Mouse (Mus musculus) stomach, embryonic 15.5 days (tissue): ENCODE data around the gene Rai14. TPM values are rescaled to one million over a fixed set of nuclear protein-coding genes. Genes with fewer than 3 reads are reported as not detected.

ENCODE experiments used
- ATAC-seq: fragments of 200-750 bp; cut with Nextera tagmentation; 2 replicates; pipeline ENCODE4 v1.8.0; 2017; ENCODE audit warnings: low read depth, moderate number of reproducible peaks, moderate TSS enrichment; ENCODE audit not compliant: insufficient read depth, low FRiP score
- H3K27ac ChIP-seq: fragments of 300-500 bp; sonication (generic); 2 replicates; pipeline ENCODE4 v1.5.1; 2015; ENCODE audit warnings: mild to moderate bottlenecking, inconsistent platforms
- H3K27me3 ChIP-seq: fragments of 300-500 bp; sonication (generic); replicated peaks from 2 replicates; pipeline ENCODE4 v1.6.1; 2015; ENCODE audit warnings: inconsistent platforms
- H3K36me3 ChIP-seq: fragments of 300-500 bp; sonication (generic); 2 replicates; pipeline ENCODE4 v1.6.1; 2015; ENCODE audit warnings: inconsistent platforms
- H3K4me1 ChIP-seq: fragments of 300-500 bp; sonication (generic); 2 replicates; pipeline ENCODE4 v1.6.1; 2015; ENCODE audit warnings: inconsistent platforms
- H3K4me2 ChIP-seq: fragments of 300-500 bp; sonication (generic); 2 replicates; pipeline ENCODE4 v1.6.1; 2015; ENCODE audit warnings: mild to moderate bottlenecking, inconsistent platforms
- H3K4me3 ChIP-seq: fragments of 300-500 bp; sonication (generic); replicated peaks from 2 replicates; pipeline ENCODE4 v1.5.1; 2015; ENCODE audit warnings: inconsistent platforms
- H3K9ac ChIP-seq: fragments of 300-500 bp; sonication (generic); 2 replicates; pipeline ENCODE4 v1.6.1; 2015; ENCODE audit warnings: inconsistent platforms
- H3K9me3 ChIP-seq: fragments of 300-500 bp; sonication (generic); 2 replicates; pipeline ENCODE4 v1.6.1; 2016; ENCODE audit warnings: inconsistent platforms
- WGBS: fragments of 180-500 bp; shearing (Covaris S2); methylation state at CpG from one replicate; pipeline ENCODE4 v1.1.7; 2015; 5-methylcytosine and 5-hydroxymethylcytosine counted together
- polyA plus RNA-seq: library from polyadenylated mRNA; unstranded; fragments of >200 nt; fragmentation: Nextera tagmentation; extraction: Ambion mirVana; gene quantifications from 2 replicates; pipeline ENCODE4 v1.2.1, GENCODE M21; 2015

Gene Rai14
- polyA plus RNA-seq, 1 experiment from 2014 or later, result 17.8 TPM

DNA sequence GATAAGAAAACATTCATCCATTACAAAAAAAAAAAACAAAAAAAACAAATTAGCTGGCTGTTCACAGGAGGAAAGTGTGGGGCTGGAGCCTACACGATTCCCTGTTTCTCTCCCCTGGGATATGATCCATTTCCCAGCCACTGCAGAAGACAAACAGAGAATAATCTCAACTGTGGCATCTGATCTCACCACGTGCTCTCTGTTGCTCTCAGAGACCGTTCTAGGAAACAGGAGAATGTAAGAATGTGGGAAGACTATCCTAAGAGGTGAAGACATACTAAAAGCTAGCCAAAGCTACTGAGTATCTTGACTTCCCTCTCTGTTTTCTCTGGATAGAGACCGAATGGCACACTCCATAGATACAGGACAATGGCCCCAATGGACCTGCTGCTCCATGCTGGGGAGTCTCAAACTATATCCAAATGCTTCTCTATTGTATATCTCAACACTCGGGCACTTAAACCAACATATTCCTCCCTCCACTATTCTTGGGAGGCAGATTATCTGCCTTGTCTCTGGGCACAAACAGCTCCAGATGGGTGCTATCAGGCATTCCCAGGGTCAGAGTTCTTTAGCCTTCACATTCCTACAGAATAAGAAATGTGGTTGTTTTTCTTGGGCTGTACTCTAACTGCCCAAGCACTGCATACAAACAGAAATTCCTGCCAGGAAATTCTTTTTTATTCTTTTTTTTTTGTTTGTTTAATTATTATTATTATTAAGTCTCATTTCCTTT, 50.5 kb downstream of the Rai14 start:
- Histone ChIP-seq H3K4me3 (no peak overlapping the region), H3K27ac (no peak overlapping the region), H3K36me3 (no peaks in the 10 kb centered on the region), H3K9ac (no peak overlapping the region), H3K4me2 (no peak overlapping the region), H3K9me3 (no peaks in the 10 kb centered on the region), H3K27me3 (no peaks in the 10 kb centered on the region), H3K4me1 (no peaks in the 10 kb centered on the region)
- no peak for ATAC-seq
- 65% methylated on average over 5 of the region's 5 CpGs for WGBS

DNA sequence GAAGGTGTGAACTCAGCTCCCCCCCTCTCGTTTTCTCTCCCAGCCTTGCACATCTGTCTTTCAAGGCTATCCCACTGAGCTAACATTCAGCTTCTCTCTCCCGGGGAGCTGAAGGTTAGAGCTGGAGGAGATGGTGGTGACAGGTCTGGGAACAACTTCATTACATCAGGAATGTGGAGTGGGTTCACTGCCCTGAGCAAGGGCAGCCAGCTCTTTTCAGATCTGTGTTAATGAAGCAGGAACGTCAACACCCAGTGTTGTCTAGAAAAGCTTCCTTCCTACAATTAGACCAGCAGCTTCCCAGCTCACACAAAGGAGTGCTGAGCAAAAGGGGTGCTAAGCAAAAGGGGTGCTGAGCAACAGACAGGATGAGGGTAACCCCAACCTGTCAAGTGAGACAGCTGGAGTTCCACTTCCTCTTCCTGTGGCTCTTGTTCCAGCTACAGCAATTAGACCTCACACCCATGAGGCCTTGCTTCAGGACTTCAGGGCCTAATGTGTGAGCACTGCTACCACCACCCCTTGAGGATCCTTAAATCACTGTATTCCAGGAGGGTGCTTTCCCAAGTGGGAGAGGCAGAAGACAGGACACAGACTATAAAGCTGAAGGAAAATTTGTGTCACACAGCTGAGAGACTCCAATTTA, 52.3 kb downstream of the Rai14 start:
- Histone ChIP-seq H3K4me1 (no peaks in the 10 kb centered on the region), H3K9ac (no peak overlapping the region), H3K27me3 (no peaks in the 10 kb centered on the region), H3K36me3 (no peaks in the 10 kb centered on the region), H3K4me3 (no peak overlapping the region), H3K27ac (no peak overlapping the region), H3K4me2 (no peak overlapping the region), H3K9me3 (no peaks in the 10 kb centered on the region)
- no peak for ATAC-seq
- WGBS, result 47% methylated on average over 3 of the region's 3 CpGs

DNA sequence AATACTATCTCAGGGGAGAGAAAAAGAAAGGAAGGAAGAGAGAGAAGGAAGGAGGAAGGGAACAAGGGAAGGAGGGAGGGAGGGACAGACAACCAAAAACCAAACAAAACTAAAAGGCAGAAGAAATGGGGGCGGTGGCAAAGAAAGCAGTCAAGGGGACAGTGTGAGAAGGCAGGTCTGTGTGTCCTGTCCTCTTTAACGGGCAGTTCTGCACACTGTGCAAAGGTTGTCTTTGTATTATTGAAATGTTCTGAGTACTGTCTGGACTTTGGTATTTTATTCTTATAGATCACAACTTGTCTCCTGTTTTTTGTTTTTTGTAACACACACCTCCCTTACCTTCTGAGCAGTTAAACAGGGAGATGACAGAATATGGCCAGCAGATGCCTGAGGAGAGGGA, 55.6 kb downstream of the Rai14 start:
- WGBS, result 77% methylated on average over 2 of the region's 2 CpGs
- Histone ChIP-seq H3K27me3 (no peaks in the 10 kb centered on the region), H3K4me1 (no peaks in the 10 kb centered on the region), H3K27ac (no peak overlapping the region), H3K4me2 (no peak overlapping the region), H3K4me3 (no peak overlapping the region), H3K9ac (no peak overlapping the region), H3K36me3 (no peaks in the 10 kb centered on the region), H3K9me3 (no peaks in the 10 kb centered on the region)
- ATAC-seq, result no peak

GRCm38 (mm10) chr15:10656146-10656545, 58.3 kb downstream of the Rai14 start:
- ATAC-seq, result no peak

GRCm38 (mm10) chr15:10655151-10655905, 59.1 kb downstream of the Rai14 start:
- Histone ChIP-seq H3K4me3 (no peak overlapping the region), H3K27ac (no peak overlapping the region), H3K9me3 (no peaks in the 10 kb centered on the region), H3K9ac (no peak overlapping the region), H3K4me2 (no peak overlapping the region), H3K36me3 (no peaks in the 10 kb centered on the region), H3K4me1 (no peaks in the 10 kb centered on the region), H3K27me3 (no peaks in the 10 kb centered on the region)
- no peak for ATAC-seq
- 43% methylated on average over 8 of the region's 8 CpGs for WGBS

More at GRCm38 (mm10) chr15:10656146-10656545, 58.3 kb downstream of the Rai14 start:
- Histone ChIP-seq H3K4me1 (no peaks in the 10 kb centered on the region), H3K9me3 (no peaks in the 10 kb centered on the region), H3K4me2 (no peak overlapping the region), H3K27me3 (no peaks in the 10 kb centered on the region), H3K36me3 (no peaks in the 10 kb centered on the region), H3K27ac (no peak overlapping the region), H3K4me3 (no peak overlapping the region), H3K9ac (no peak overlapping the region)
- WGBS, result 85% methylated on average over 5 of the region's 5 CpGs

DNA sequence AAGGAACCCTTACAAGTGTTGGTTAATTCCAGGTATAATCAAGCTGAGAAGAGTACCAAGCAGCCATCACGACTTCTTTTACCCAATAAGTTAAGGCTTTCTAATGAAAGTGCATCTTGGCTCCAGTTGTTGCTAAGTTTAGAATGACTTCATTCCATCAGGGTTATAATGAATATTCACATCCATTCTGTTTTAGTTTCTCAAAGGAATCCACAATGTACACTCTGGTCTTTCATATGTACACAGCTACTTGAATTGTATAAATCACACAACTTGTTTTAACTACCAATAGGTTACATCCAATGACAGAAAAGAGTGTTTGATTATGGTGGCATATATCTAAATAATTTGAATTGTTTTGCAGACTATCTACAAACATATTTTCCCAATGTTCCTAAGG, 59.7 kb downstream of the Rai14 start:
- Histone ChIP-seq H3K27me3 (no peaks in the 10 kb centered on the region), H3K27ac (no peak overlapping the region), H3K4me3 (no peak overlapping the region), H3K36me3 (no peaks in the 10 kb centered on the region), H3K9ac (no peak overlapping the region), H3K4me1 (no peaks in the 10 kb centered on the region), H3K9me3 (no peaks in the 10 kb centered on the region), H3K4me2 (no peak overlapping the region)
- WGBS, result 89% methylated on average over 1 of the region's 1 CpGs
- ATAC-seq, result no peak

GRCm38 (mm10) chr15:10652931-10653475, 61.4 kb downstream of the Rai14 start:
- H3K27ac ChIP-seq, result no peak overlapping the region
- no peak overlapping the region for H3K4me2 ChIP-seq
- H3K27me3 ChIP-seq, result no peaks in the 10 kb centered on the region
- no peaks in the 10 kb centered on the region for H3K36me3 ChIP-seq
- H3K4me3 ChIP-seq, result no peak overlapping the region
- H3K9me3 ChIP-seq, result no peaks in the 10 kb centered on the region
- 56% methylated on average over 2 of the region's 2 CpGs for WGBS
- peaks cover 4% of the 10 kb centered on the region; the same call in 1 of the 2 replicates for H3K4me1 ChIP-seq
- no peak overlapping the region for H3K9ac ChIP-seq
- ATAC-seq, result no peak

- Histone ChIP-seq H3K27ac (no peak overlapping the region), H3K27me3 (no peaks in the 10 kb centered on the region), H3K9me3 (no peaks in the 10 kb centered on the region), H3K36me3 (no peaks in the 10 kb centered on the region), H3K4me2 (no peak overlapping the region), H3K9ac (no peak overlapping the region), H3K4me3 (no peak overlapping the region), H3K4me1 (peaks cover 11% of the 10 kb centered on the region; the same call in 1 of the 2 replicates)
- 16% methylated on average over 6 of the region's 6 CpGs for WGBS
- peak; percentile 63 for ATAC-seq
Observed at GRCm38 (mm10) chr15:10648372-10649109, 65.9 kb downstream of the Rai14 start.

- H3K27ac ChIP-seq, result no peak overlapping the region
- H3K9ac ChIP-seq, result no peak overlapping the region
- peaks cover 11% of the 10 kb centered on the region; the same call in 1 of the 2 replicates for H3K4me1 ChIP-seq
- H3K9me3 ChIP-seq, result no peaks in the 10 kb centered on the region
- H3K4me3 ChIP-seq, result no peak overlapping the region
- H3K27me3 ChIP-seq, result no peaks in the 10 kb centered on the region
- WGBS, result 70% methylated on average over 5 of the region's 5 CpGs
- H3K36me3 ChIP-seq, result no peaks in the 10 kb centered on the region
- no peak for ATAC-seq
- no peak overlapping the region for H3K4me2 ChIP-seq
Observed at GRCm38 (mm10) chr15:10646297-10646696, 68.1 kb downstream of the Rai14 start.

DNA sequence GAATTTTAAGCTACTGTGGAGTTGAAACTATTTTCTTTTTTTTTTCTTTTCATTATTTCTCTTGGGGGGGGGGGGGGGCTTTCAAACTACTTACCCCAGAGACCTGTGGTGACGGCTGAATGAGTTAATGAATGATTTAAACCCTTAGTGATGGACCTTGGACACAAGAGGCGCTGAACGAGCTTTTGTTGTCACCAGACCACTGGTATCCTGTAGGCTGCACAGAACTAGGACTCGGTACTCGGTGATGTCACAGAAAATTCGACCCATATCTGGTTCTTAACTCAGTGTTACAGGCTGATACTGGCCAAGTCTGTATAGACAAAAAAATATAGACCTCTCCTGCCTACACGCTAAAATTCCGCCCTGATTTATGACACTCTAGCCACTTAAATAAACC, 69.3 kb downstream of the Rai14 start:
- Histone ChIP-seq H3K4me3 (no peak overlapping the region), H3K9ac (no peak overlapping the region), H3K4me1 (peaks cover 11% of the 10 kb centered on the region; the same call in 1 of the 2 replicates), H3K4me2 (no peak overlapping the region), H3K36me3 (no peaks in the 10 kb centered on the region), H3K27ac (no peak overlapping the region), H3K27me3 (no peaks in the 10 kb centered on the region), H3K9me3 (no peaks in the 10 kb centered on the region)
- no peak for ATAC-seq
- WGBS, result 58% methylated on average over 8 of the region's 8 CpGs

DNA sequence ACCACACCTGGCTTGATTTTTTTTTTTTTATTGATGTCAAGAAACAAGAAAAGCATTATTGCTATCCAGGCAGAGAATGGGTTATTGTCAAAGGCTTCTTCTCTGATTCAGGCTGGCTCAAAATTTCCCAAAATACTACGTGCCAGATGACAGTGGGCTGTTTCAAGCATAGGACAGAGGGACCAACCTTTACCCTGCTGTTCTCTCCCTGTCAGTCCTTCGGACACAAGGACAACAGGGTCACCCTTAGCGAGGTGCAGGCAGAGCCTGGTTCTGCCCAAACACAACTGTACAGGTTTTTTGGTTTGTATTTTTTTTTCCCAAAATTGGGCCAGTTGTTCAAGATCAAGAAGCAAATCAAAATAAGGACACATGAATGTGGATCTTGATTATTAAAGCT, 70.6 kb downstream of the Rai14 start:
- WGBS, result 88% methylated on average over 3 of the region's 3 CpGs
- Histone ChIP-seq H3K9me3 (no peaks in the 10 kb centered on the region), H3K4me1 (peaks cover 11% of the 10 kb centered on the region; the same call in 1 of the 2 replicates), H3K9ac (no peak overlapping the region), H3K4me3 (no peak overlapping the region), H3K36me3 (no peaks in the 10 kb centered on the region), H3K27ac (no peak overlapping the region), H3K27me3 (no peaks in the 10 kb centered on the region), H3K4me2 (no peak overlapping the region)
- ATAC-seq, result no peak
